Mouse (Mus musculus) myocyte (in vitro differentiated cells): ENCODE results near the gene Gm10638. TPM values are rescaled to one million over a fixed set of nuclear protein-coding genes. Genes with fewer than 3 reads are reported as not detected.

Experiments used
- H3K27me3 ChIP-seq: one replicate; pipeline ENCODE4 v1.6.1; 2011; ENCODE audit not compliant: control insufficient read depth, insufficient read depth, insufficient read length
- H3K36me3 ChIP-seq: one replicate; pipeline ENCODE4 v1.6.1; 2011; ENCODE audit not compliant: control insufficient read depth, insufficient read depth
- H3K4me2 ChIP-seq: one replicate; pipeline ENCODE4 v1.6.1; 2011; ENCODE audit warnings: low read depth, control low read depth
- H3K4me3 ChIP-seq: one replicate; pipeline ENCODE4 v1.5.1; 2011; ENCODE audit warnings: mild to moderate bottlenecking, control low read depth, moderate library complexity
- H3K79me2 ChIP-seq: one replicate; pipeline ENCODE4 v1.6.1; 2011; ENCODE audit not compliant: control insufficient read depth, insufficient read depth
- H3ac ChIP-seq: one replicate; pipeline ENCODE4 v1.6.1; 2011; ENCODE audit not compliant: control insufficient read depth, insufficient read length
- CEBPB ChIP-seq: IDR thresholded peaks from 2 replicates; pipeline ENCODE4 v1.6.1; 2011; ENCODE audit warnings: mild to moderate bottlenecking, moderate library complexity; ENCODE audit not compliant: poor library complexity, insufficient read depth, severe bottlenecking
- E2F4 ChIP-seq: IDR thresholded peaks from one replicate; pipeline ENCODE4 v1.6.1; 2011; ENCODE audit warnings: mild to moderate bottlenecking, control low read depth, moderate library complexity; ENCODE audit not compliant: insufficient read depth
- MAX ChIP-seq: IDR thresholded peaks from one replicate; pipeline ENCODE4 v1.6.1; 2011; ENCODE audit warnings: low read depth, mild to moderate bottlenecking, control low read depth
- MYOD1 ChIP-seq, 3 experiments: IDR thresholded peaks; one replicate each; pipeline ENCODE4 v1.6.1; 2011; ENCODE audit warnings: control low read depth in 2 of 3, low read depth in 2 of 3, mild to moderate bottlenecking in 2 of 3, moderate library complexity in 1 of 3; ENCODE audit not compliant: insufficient read length in 2 of 3, control insufficient read depth in 1 of 3
- MYOG ChIP-seq, 3 experiments: IDR thresholded peaks; one replicate each; pipeline ENCODE4 v1.6.1; 2011; ENCODE audit warnings: control low read depth in 2 of 3, low read depth in 2 of 3, mild to moderate bottlenecking in 2 of 3; ENCODE audit not compliant: insufficient read length in 2 of 3, control insufficient read depth in 1 of 3, insufficient read depth in 1 of 3
- POLR2A ChIP-seq: IDR thresholded peaks from one replicate; pipeline ENCODE4 v1.6.1; 2011; ENCODE audit warnings: low read depth, mild to moderate bottlenecking, control low read depth, moderate library complexity; ENCODE audit not compliant: insufficient read length
- POLR2AphosphoS2 ChIP-seq: IDR thresholded peaks from one replicate; pipeline ENCODE4 v1.6.1; 2011; ENCODE audit warnings: low read depth, control low read depth; ENCODE audit not compliant: insufficient read length
- REST ChIP-seq: IDR thresholded peaks from one replicate; pipeline ENCODE4 v1.6.1; 2011; ENCODE audit warnings: mild to moderate bottlenecking, control low read depth, moderate library complexity; ENCODE audit not compliant: insufficient read depth, insufficient read length
- SRF ChIP-seq: IDR thresholded peaks from one replicate; pipeline ENCODE4 v1.6.1; 2011; ENCODE audit warnings: low read depth; ENCODE audit not compliant: control insufficient read depth, insufficient read length
- TCF3 ChIP-seq: IDR thresholded peaks from one replicate; pipeline ENCODE4 v1.6.1; 2011; ENCODE audit warnings: low read depth, control low read depth; ENCODE audit not compliant: insufficient read length
- USF1 ChIP-seq: IDR thresholded peaks from one replicate; pipeline ENCODE4 v1.6.1; 2011; ENCODE audit warnings: low read depth, mild to moderate bottlenecking, control low read depth, moderate library complexity
- polyA plus RNA-seq: library from polyadenylated mRNA; unstranded; fragments of >200 nt; fragmentation: generic; extraction: Trizol; gene quantifications from one replicate; pipeline ENCODE4 v1.2.1, GENCODE M21; 2012; ENCODE audit warnings: missing spikeins

Gm10638 gene
- polyA plus RNA-seq, 1 experiment = 1.2 TPM

- Histone ChIP-seq H3K36me3 (no peaks in the 10 kb centered on the region), H3K79me2 (no peaks in the 10 kb centered on the region), H3K4me2 (no peak overlapping the region), H3K27me3 (no peaks in the 10 kb centered on the region), H3K4me3 (no peak overlapping the region), H3ac (no peak overlapping the region)
- TF ChIP-seq E2F4 (no peak), POLR2A (no peak), MAX (no peak), REST (no peak), MYOG (IDR thresholded peaks at IDR 0.05; ENCODE audit: control insufficient read depth in 1 of 3, insufficient read depth in 1 of 3, insufficient read length in 2 of 3, low read depth in 2 of 3) (no peak), POLR2AphosphoS2 (no peak), MYOD1 (IDR thresholded peaks at IDR 0.05; ENCODE audit: control insufficient read depth in 1 of 3, insufficient read length in 2 of 3, low read depth in 2 of 3) (no peak)
Measured at GRCm38 (mm10) chr8:86765155-86765554, 19.7 kb downstream of the Gm10638 start.

GRCm38 (mm10) chr8:86765669-86766068 lies 20.2 kb downstream of the Gm10638 start:
- no peaks in the 10 kb centered on the region for H3K79me2 ChIP-seq
- TF ChIP-seq USF1 = no peak
- no peak for TF ChIP-seq MYOG (IDR thresholded peaks at IDR 0.05; ENCODE audit: control insufficient read depth in 1 of 3, insufficient read depth in 1 of 3, insufficient read length in 2 of 3, low read depth in 2 of 3)
- no peak for TF ChIP-seq TCF3
- TF ChIP-seq CEBPB = no peak
- no peak for TF ChIP-seq POLR2A
- no peaks in the 10 kb centered on the region for H3K36me3 ChIP-seq
- no peak overlapping the region for H3ac ChIP-seq
- H3K4me3 ChIP-seq = no peak overlapping the region
- H3K27me3 ChIP-seq = no peaks in the 10 kb centered on the region
- no peak overlapping the region for H3K4me2 ChIP-seq

GRCm38 (mm10) chr8:86766548-86767211 lies 21.2 kb downstream of the Gm10638 start:
- H3ac ChIP-seq = no peak overlapping the region
- no peaks in the 10 kb centered on the region for H3K36me3 ChIP-seq
- H3K27me3 ChIP-seq = no peaks in the 10 kb centered on the region
- H3K4me2 ChIP-seq = no peak overlapping the region
- H3K4me3 ChIP-seq = no peak overlapping the region
- TF ChIP-seq POLR2AphosphoS2 = no peak
- no peak for TF ChIP-seq USF1
- no peak for TF ChIP-seq E2F4
- no peak for TF ChIP-seq SRF
- TF ChIP-seq POLR2A = no peak
- TF ChIP-seq MYOG (IDR thresholded peaks at IDR 0.05; ENCODE audit: control insufficient read depth in 1 of 3, insufficient read depth in 1 of 3, insufficient read length in 2 of 3, low read depth in 2 of 3) = no peak
- no peak for TF ChIP-seq MAX
- no peak for TF ChIP-seq REST
- no peak for TF ChIP-seq CEBPB
- H3K79me2 ChIP-seq = no peaks in the 10 kb centered on the region

- H3K36me3 ChIP-seq = no peaks in the 10 kb centered on the region
- H3K79me2 ChIP-seq = no peaks in the 10 kb centered on the region
- peak overlapping the region; percentile 44 for H3K4me2 ChIP-seq
- H3ac ChIP-seq = no peak overlapping the region
- H3K27me3 ChIP-seq = no peaks in the 10 kb centered on the region
- 0 out of 2 replicates have a peak, but pooled peaks have one; percentile 49 for TF ChIP-seq CEBPB
- no peak for TF ChIP-seq POLR2AphosphoS2
- TF ChIP-seq TCF3 = no peak
- H3K4me3 ChIP-seq = no peak overlapping the region
Measured at GRCm38 (mm10) chr8:86768499-86768898, 23.0 kb downstream of the Gm10638 start.

- Histone ChIP-seq H3K36me3 (no peaks in the 10 kb centered on the region), H3K79me2 (no peaks in the 10 kb centered on the region), H3K4me2 (no peak overlapping the region), H3K27me3 (no peaks in the 10 kb centered on the region), H3ac (no peak overlapping the region), H3K4me3 (no peak overlapping the region)
- TF ChIP-seq MYOD1 (IDR thresholded peaks at IDR 0.05; ENCODE audit: control insufficient read depth in 1 of 3, insufficient read length in 2 of 3, low read depth in 2 of 3) (no peak), REST (no peak), E2F4 (no peak), USF1 (no peak), TCF3 (no peak), CEBPB (no peak), SRF (no peak), POLR2A (no peak), MAX (no peak), MYOG (IDR thresholded peaks at IDR 0.05; ENCODE audit: control insufficient read depth in 1 of 3, insufficient read depth in 1 of 3, insufficient read length in 2 of 3, low read depth in 2 of 3) (no peak), POLR2AphosphoS2 (no peak)
Measured at GRCm38 (mm10) chr8:86769945-86770715, 24.6 kb downstream of the Gm10638 start.
